Mouse (Mus musculus): ENCODE data around the gene Pla2r1. TPM values are rescaled to one million over a fixed set of nuclear protein-coding genes. Genes with fewer than 3 reads are reported as not detected.

The Pla2r1 gene
- polyA plus RNA-seq, 3 experiments from 2014 or later: not detected

- ATAC-seq: no peak
These were observed 151.4 kb downstream of the Pla2r1 start for GRCm38 (mm10) chr2:60401694-60402093.

GRCm38 (mm10) chr2:60393786-60394185 lies 159.3 kb downstream of the Pla2r1 start:
- ATAC-seq: no peak

DNA sequence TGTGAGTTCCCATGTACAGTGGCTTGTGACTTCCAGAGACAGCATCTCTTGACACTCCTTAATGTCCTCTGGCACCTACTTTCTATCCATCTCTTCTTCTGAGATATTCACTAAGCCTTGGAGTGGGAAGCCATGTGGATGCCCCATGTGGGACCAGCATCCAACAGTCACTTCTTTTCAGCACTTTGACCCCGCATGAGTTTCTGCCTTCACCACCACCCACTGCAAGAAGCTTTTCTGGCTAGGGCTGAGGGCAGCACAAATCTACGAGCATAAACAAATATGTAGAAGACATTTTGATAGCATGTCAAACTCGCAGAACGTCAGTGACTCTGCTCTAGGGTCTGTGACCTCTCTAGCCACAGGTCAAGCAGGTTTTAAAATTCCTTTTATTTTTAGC lies 160.8 kb downstream of the Pla2r1 start:
- ATAC-seq: no peak

DNA sequence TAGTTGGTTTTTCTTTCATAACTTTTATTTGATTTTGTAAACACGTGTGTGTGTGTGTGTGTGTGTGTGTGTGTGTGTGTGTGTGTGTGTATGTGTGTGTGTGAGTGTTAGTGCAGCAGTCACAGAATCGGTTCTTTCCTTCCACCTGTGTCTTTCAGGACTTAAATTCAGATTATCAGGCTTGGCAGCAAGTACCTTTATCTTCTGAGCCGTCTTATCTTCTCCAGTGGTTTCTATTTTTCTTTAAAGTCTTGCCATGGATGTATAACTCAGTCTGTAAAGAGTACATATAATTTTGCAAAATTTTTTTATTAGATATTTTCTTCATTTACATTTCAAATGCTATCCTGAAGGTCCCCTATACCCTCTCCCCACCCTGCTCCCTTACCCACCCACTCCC lies 165.7 kb downstream of the Pla2r1 start:
- no peak for ATAC-seq

DNA sequence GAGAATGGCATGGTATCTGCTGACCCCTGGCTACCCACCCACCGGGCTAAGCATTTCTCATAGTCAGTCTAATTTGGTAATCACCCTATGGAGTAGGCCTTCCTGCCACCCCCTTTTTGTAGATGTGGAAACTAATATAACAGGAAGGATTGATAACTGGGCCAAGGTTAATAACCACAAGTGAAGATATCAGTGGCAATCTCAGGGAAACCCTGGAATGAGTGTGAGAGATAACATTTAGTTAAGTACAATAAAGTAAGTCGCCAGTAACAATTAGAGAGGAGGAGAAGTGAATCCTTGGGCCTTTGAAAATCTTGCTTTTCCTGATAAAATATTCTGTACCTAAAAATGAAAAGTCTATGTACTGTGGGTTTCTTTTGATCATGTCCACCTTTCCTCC lies 166.3 kb downstream of the Pla2r1 start:
- no peak for ATAC-seq

- no peak for ATAC-seq
These were observed 168.4 kb downstream of the Pla2r1 start for GRCm38 (mm10) chr2:60384763-60385085.

GRCm38 (mm10) chr2:60384083-60384762 lies 168.9 kb downstream of the Pla2r1 start:
- ATAC-seq: no peak

- peak; percentile 87 for ATAC-seq
These were observed 170.0 kb downstream of the Pla2r1 start, which contains the start of gene Ly75 for GRCm38 (mm10) chr2:60382858-60383669. Gene Ly75, minus strand, starts transcription at chr2:60383303.

GRCm38 (mm10) chr2:60382346-60382745 lies 170.8 kb downstream of the Pla2r1 start:
- ATAC-seq: peak; percentile 86

- ATAC-seq: no peak
These were observed 175.8 kb downstream of the Pla2r1 start for GRCm38 (mm10) chr2:60377260-60377659.

GRCm38 (mm10) chr2:60375608-60376107 lies 177.4 kb downstream of the Pla2r1 start:
- no peak for ATAC-seq

DNA sequence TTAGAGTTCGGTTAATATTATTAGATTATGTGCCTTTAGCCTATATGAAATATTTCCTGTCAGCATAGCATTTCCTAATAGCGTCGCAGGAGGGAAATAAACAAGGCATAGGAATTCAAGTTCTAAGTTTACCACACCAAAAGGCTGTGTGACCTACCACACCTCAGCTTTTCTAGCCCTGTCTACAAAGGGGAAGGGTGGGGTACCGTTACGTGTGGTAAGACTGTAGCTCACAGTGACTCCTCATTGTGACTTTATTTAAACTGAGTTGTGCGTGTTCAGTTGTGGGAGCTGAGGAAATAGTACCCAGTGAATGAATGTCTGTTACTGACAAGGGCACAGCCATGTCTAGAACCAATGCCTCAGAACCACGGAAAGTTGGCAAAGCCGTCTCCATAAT lies 178.0 kb downstream of the Pla2r1 start:
- no peak for ATAC-seq

GRCm38 (mm10) chr2:60370188-60370587 lies 182.9 kb downstream of the Pla2r1 start:
- ATAC-seq: peak; percentile 67

- no peak for ATAC-seq
These were observed 183.7 kb downstream of the Pla2r1 start for GRCm38 (mm10) chr2:60369454-60369853.

DNA sequence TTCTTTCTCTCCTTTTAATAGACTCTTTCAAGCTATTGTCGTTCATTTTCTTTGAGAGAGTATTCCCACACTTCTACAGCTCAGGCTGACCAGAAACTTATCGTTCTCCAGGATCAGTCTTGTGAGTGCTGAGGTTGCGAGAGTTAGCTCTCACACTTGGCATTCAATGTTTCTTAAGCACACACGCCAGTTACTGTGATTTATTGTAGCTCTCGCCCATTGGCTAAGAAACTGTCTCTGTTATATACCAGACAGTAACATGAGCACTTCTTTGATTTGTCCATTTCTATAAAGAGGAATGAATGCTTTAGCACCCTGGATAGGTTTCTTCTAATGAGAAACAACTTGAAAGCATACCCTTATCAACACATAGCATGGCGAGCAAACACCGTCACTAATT lies 185.2 kb downstream of the Pla2r1 start:
- no peak for ATAC-seq

Other genes starting within 250 kb of the Pla2r1 start
- 10 to 100 TPM; 12.4 to 15.1 (median 12.6) TPM for gene Ly75, start 170.0 kb downstream of the Pla2r1 start, polyA plus RNA-seq (2017; shearing (Covaris generic))
- not detected for gene Itgb6, start 169.3 kb upstream of the Pla2r1 start, polyA plus RNA-seq (2017; shearing (Covaris generic))